Mouse (Mus musculus) intestine, postnatal 0 days (tissue): ENCODE measurements around the gene Tmem44. TPM values are rescaled to one million over a fixed set of nuclear protein-coding genes. Genes with fewer than 3 reads are reported as not detected.

Source experiments
- ATAC-seq: fragments of 200-750 bp; cut with Nextera tagmentation; 2 replicates; pipeline ENCODE4 v1.8.0; 2017; ENCODE audit warnings: mild to moderate bottlenecking, moderate TSS enrichment, moderate library complexity
- H3K27ac ChIP-seq: fragments of 300-500 bp; sonication (generic); 2 replicates; pipeline ENCODE4 v1.5.1; 2014; ENCODE audit warnings: mild to moderate bottlenecking, low read depth, low read length, moderate library complexity
- H3K27me3 ChIP-seq: fragments of 300-500 bp; sonication (generic); replicated peaks from 2 replicates; pipeline ENCODE4 v1.6.1; 2014; ENCODE audit warnings: low read length, mixed read lengths; ENCODE audit not compliant: control insufficient read depth, insufficient read depth
- H3K36me3 ChIP-seq: fragments of 300-500 bp; sonication (generic); 2 replicates; pipeline ENCODE4 v1.6.1; 2014; ENCODE audit warnings: mild to moderate bottlenecking, moderate library complexity; ENCODE audit not compliant: control insufficient read depth, insufficient read depth
- H3K4me1 ChIP-seq: fragments of 300-500 bp; sonication (generic); replicated peaks from 2 replicates; pipeline ENCODE4 v1.6.1; 2014; ENCODE audit warnings: antibody characterized with exemption, low read length, mixed read lengths; ENCODE audit not compliant: control insufficient read depth, insufficient read depth
- H3K4me2 ChIP-seq: fragments of 300-500 bp; sonication (generic); replicated peaks from 2 replicates; pipeline ENCODE4 v1.6.1; 2014; ENCODE audit warnings: low read depth, mild to moderate bottlenecking, moderate library complexity
- H3K4me3 ChIP-seq: fragments of 300-500 bp; sonication (generic); 2 replicates; pipeline ENCODE4 v1.5.1; 2014; ENCODE audit warnings: low read depth, low read length
- H3K9ac ChIP-seq: fragments of 300-500 bp; sonication (generic); 2 replicates; pipeline ENCODE4 v1.6.1; 2014; ENCODE audit warnings: mild to moderate bottlenecking, low read depth, low read length
- H3K9me3 ChIP-seq: fragments of 300-500 bp; sonication (generic); 2 replicates; pipeline ENCODE4 v1.6.1; 2016; ENCODE audit warnings: mixed run types; ENCODE audit not compliant: control insufficient read depth
- CTCF ChIP-seq: sonication (generic); IDR thresholded peaks from 2 replicates; pipeline ENCODE4 v1.5.1; 2016; ENCODE audit warnings: low read depth, mild to moderate bottlenecking, control low read depth, antibody characterized with exemption, moderate library complexity
- WGBS: fragments of 180-500 bp; shearing (Covaris S2); extraction: QIAGEN DNeasy Blood & Tissue Kit; methylation state at CpG from one replicate; pipeline ENCODE4 v1.1.7; 2014; 5-methylcytosine and 5-hydroxymethylcytosine counted together
- polyA plus RNA-seq: library from polyadenylated mRNA; unstranded; fragments of >200 nt; fragmentation: Nextera tagmentation; extraction: Ambion mirVana; gene quantifications from 2 replicates; pipeline ENCODE4 v1.2.1, GENCODE M21; 2015

Gene Tmem44
- polyA plus RNA-seq, 1 experiment from 2014 or later, result 3.1 TPM

- Histone ChIP-seq H3K4me2 (peak overlapping the region; percentile 41), H3K27ac (no peak overlapping the region), H3K27me3 (no peaks in the 10 kb centered on the region), H3K36me3 (no peaks in the 10 kb centered on the region), H3K9me3 (no peaks in the 10 kb centered on the region), H3K9ac (no peak overlapping the region), H3K4me1 (no peaks in the 10 kb centered on the region), H3K4me3 (no peak overlapping the region)
- TF ChIP-seq CTCF, result no peak
- no peak for ATAC-seq
- 27% methylated on average over 11 of the region's 11 CpGs for WGBS
These were observed 32.9 kb downstream of the Tmem44 start for GRCm38 (mm10) chr16:30517666-30518283.

- WGBS, result 91% methylated on average over 9 of the region's 9 CpGs
- no peak overlapping the region for H3K4me2 ChIP-seq
- no peak overlapping the region for H3K4me3 ChIP-seq
- no peak for TF ChIP-seq CTCF
- no peak overlapping the region for H3K9ac ChIP-seq
- no peak overlapping the region for H3K27ac ChIP-seq
- ATAC-seq, result no peak
- no peaks in the 10 kb centered on the region for H3K4me1 ChIP-seq
- H3K27me3 ChIP-seq, result no peaks in the 10 kb centered on the region
- H3K36me3 ChIP-seq, result no peaks in the 10 kb centered on the region
- H3K9me3 ChIP-seq, result no peaks in the 10 kb centered on the region
These were observed 33.6 kb downstream of the Tmem44 start for GRCm38 (mm10) chr16:30516993-30517392.

- 74% methylated on average over 12 of the region's 12 CpGs for WGBS
- H3K27me3 ChIP-seq, result no peaks in the 10 kb centered on the region
- no peaks in the 10 kb centered on the region for H3K4me1 ChIP-seq
- ATAC-seq, result no peak
- peak; percentile 70 for TF ChIP-seq CTCF
- H3K9me3 ChIP-seq, result no peaks in the 10 kb centered on the region
- no peaks in the 10 kb centered on the region for H3K36me3 ChIP-seq
- H3K4me2 ChIP-seq, result no peak overlapping the region
- no peak overlapping the region for H3K9ac ChIP-seq
- H3K4me3 ChIP-seq, result no peak overlapping the region
- no peak overlapping the region for H3K27ac ChIP-seq
These were observed 35.2 kb downstream of the Tmem44 start for GRCm38 (mm10) chr16:30515418-30515817.

- WGBS, result 73% methylated on average over 20 of the region's 20 CpGs
- H3K27me3 ChIP-seq, result no peaks in the 10 kb centered on the region
- no peak overlapping the region for H3K27ac ChIP-seq
- H3K9me3 ChIP-seq, result no peaks in the 10 kb centered on the region
- no peaks in the 10 kb centered on the region for H3K4me1 ChIP-seq
- H3K4me2 ChIP-seq, result no peak overlapping the region
- no peak for ATAC-seq
- no peaks in the 10 kb centered on the region for H3K36me3 ChIP-seq
- H3K4me3 ChIP-seq, result no peak overlapping the region
- no peak overlapping the region for H3K9ac ChIP-seq
- TF ChIP-seq CTCF, result no peak
These were observed 37.3 kb downstream of the Tmem44 start for GRCm38 (mm10) chr16:30513050-30514024.

- 0 out of 2 replicates have a peak, but pooled peaks have one; percentile 28 for ATAC-seq
- no peak overlapping the region for H3K4me2 ChIP-seq
These were observed 38.1 kb downstream of the Tmem44 start for GRCm38 (mm10) chr16:30512375-30513049.

More at GRCm38 (mm10) chr16:30512375-30513049, 38.1 kb downstream of the Tmem44 start:
- Histone ChIP-seq H3K27me3 (no peaks in the 10 kb centered on the region), H3K27ac (no peak overlapping the region), H3K4me3 (no peak overlapping the region), H3K4me1 (no peaks in the 10 kb centered on the region), H3K36me3 (no peaks in the 10 kb centered on the region), H3K9ac (no peak overlapping the region), H3K9me3 (no peaks in the 10 kb centered on the region)
- 40% methylated on average over 8 of the region's 8 CpGs for WGBS
- no peak for TF ChIP-seq CTCF
